Mouse (Mus musculus) hindbrain, embryonic 10.5 days (tissue): Measurements from ENCODE around the gene Hist2h3b. TPM values are rescaled to one million over a fixed set of nuclear protein-coding genes. Genes with fewer than 3 reads are reported as not detected.
"Not testable (repeated sequence)": the region's sequence is repeated elsewhere in the genome, so short reads cannot be mapped to it uniquely, and the experiment has no call there.

ENCODE experiments used
- DNase-seq: peaks from one replicate; pipeline ENCODE4 v3.0.0-alpha.2; 2017; ENCODE audit warnings: low spot score
- H3K27ac ChIP-seq: fragments of 300-500 bp; sonication (generic); 2 replicates; pipeline ENCODE4 v1.5.1; 2016; ENCODE audit warnings: mild to moderate bottlenecking, moderate library complexity
- H3K27me3 ChIP-seq: fragments of 300-500 bp; sonication (generic); 2 replicates; pipeline ENCODE4 v1.6.1; 2016; ENCODE audit warnings: mild to moderate bottlenecking; ENCODE audit not compliant: poor library complexity, insufficient read depth, severe bottlenecking
- H3K36me3 ChIP-seq: fragments of 300-500 bp; sonication (generic); 2 replicates; pipeline ENCODE4 v1.6.1; 2016; ENCODE audit warnings: mild to moderate bottlenecking, moderate library complexity
- H3K4me1 ChIP-seq: fragments of 300-500 bp; sonication (generic); replicated peaks from 2 replicates; pipeline ENCODE4 v1.6.1; 2016; ENCODE audit warnings: mild to moderate bottlenecking
- H3K4me3 ChIP-seq: fragments of 300-500 bp; sonication (generic); 2 replicates; pipeline ENCODE4 v1.5.1; 2016; ENCODE audit warnings: mild to moderate bottlenecking, moderate library complexity
- H3K9me3 ChIP-seq: fragments of 300-500 bp; sonication (generic); 2 replicates; pipeline ENCODE4 v1.6.1; 2016; ENCODE audit warnings: mild to moderate bottlenecking, moderate library complexity
- WGBS: fragments of 180-500 bp; shearing (Covaris S2); methylation state at CpG from one replicate; pipeline ENCODE4 v1.1.7; 2016; 5-methylcytosine and 5-hydroxymethylcytosine counted together
- polyA plus RNA-seq: library from polyadenylated mRNA; unstranded; fragments of >200 nt; fragmentation: Nextera tagmentation; extraction: Ambion mirVana; gene quantifications from 2 replicates; pipeline ENCODE4 v1.2.1, GENCODE M21; 2016

Gene Hist2h3b
- polyA plus RNA-seq, 1 experiment from 2014 or later = 51.9 TPM

- WGBS = under 1% methylated on average over 45 of the region's 88 CpGs
- not testable (repeated sequence) for H3K9me3 ChIP-seq, H3K27me3 ChIP-seq, H3K36me3 ChIP-seq
- H3K4me1 ChIP-seq = peaks cover 48% of the 10 kb centered on the region
- peak within 1 kb of the TSS; percentile 96 for H3K27ac ChIP-seq
- peak within 1 kb of the TSS; percentile 57 for H3K4me3 ChIP-seq
- DNase-seq = peak; percentile 81
Observed at GRCm38 (mm10) chr3:96245003-96245886, 23.2 kb upstream of the Hist2h3b start, which contains the start of gene Hist2h2aa1. Gene Hist2h2aa1, plus strand, starts transcription at chr3:96245497.

GRCm38 (mm10) chr3:96246018-96246417, 22.4 kb upstream of the Hist2h3b start:
- peak overlapping the region; percentile 81 for H3K27ac ChIP-seq
- H3K4me1 ChIP-seq = peaks cover 48% of the 10 kb centered on the region
- not testable (repeated sequence) for DNase-seq, H3K36me3 ChIP-seq, H3K9me3 ChIP-seq, H3K27me3 ChIP-seq
- 1% methylated on average over 10 of the region's 21 CpGs for WGBS
- peak overlapping the region; percentile 44 for H3K4me3 ChIP-seq

- H3K9me3 ChIP-seq, H3K27me3 ChIP-seq, DNase-seq, H3K36me3 ChIP-seq: not testable (repeated sequence)
- Histone ChIP-seq H3K4me1 (peaks cover 47% of the 10 kb centered on the region), H3K27ac (peak within 1 kb of the TSS; percentile 89), H3K4me3 (peak within 1 kb of the TSS; percentile 59)
- WGBS = under 1% methylated on average over 18 of the region's 47 CpGs
Observed at GRCm38 (mm10) chr3:96246427-96246856, 22.0 kb upstream of the Hist2h3b start, which contains the start of gene Hist2h3c1. Gene Hist2h3c1, plus strand, starts transcription at chr3:96246685.

GRCm38 (mm10) chr3:96247356-96248140, 20.9 kb upstream of the Hist2h3b start:
- Histone ChIP-seq H3K9me3 (no peaks in the 10 kb centered on the region), H3K4me1 (peaks cover 47% of the 10 kb centered on the region), H3K27me3 (no peaks in the 10 kb centered on the region), H3K36me3 (no peaks in the 10 kb centered on the region), H3K27ac (peak overlapping the region; percentile 89), H3K4me3 (peak overlapping the region; percentile 59)
- no peak for DNase-seq
- WGBS = 3% methylated on average over 11 of the region's 11 CpGs

GRCm38 (mm10) chr3:96248141-96249033, 20.1 kb upstream of the Hist2h3b start:
- H3K4me3 ChIP-seq = peak overlapping the region; percentile 59
- WGBS = 50% methylated on average over 6 of the region's 6 CpGs
- no peaks in the 10 kb centered on the region for H3K27me3 ChIP-seq
- H3K4me1 ChIP-seq = peaks cover 44% of the 10 kb centered on the region
- peak overlapping the region; percentile 62 for H3K27ac ChIP-seq
- no peak for DNase-seq
- H3K9me3 ChIP-seq = no peaks in the 10 kb centered on the region
- H3K36me3 ChIP-seq = no peaks in the 10 kb centered on the region

GRCm38 (mm10) chr3:96249034-96249345, 19.5 kb upstream of the Hist2h3b start:
- WGBS = 56% methylated on average over 4 of the region's 4 CpGs
- peak overlapping the region; percentile 62 for H3K27ac ChIP-seq
- peak overlapping the region; percentile 59 for H3K4me3 ChIP-seq
- H3K4me1 ChIP-seq = peaks cover 39% of the 10 kb centered on the region
- no peak for DNase-seq
- H3K27me3 ChIP-seq = no peaks in the 10 kb centered on the region
- no peaks in the 10 kb centered on the region for H3K9me3 ChIP-seq
- H3K36me3 ChIP-seq = no peaks in the 10 kb centered on the region

GRCm38 (mm10) chr3:96250890-96251289, 17.6 kb upstream of the Hist2h3b start:
- Histone ChIP-seq H3K9me3 (no peaks in the 10 kb centered on the region), H3K4me3 (no peak overlapping the region), H3K27ac (no peak overlapping the region), H3K36me3 (no peaks in the 10 kb centered on the region), H3K27me3 (no peaks in the 10 kb centered on the region), H3K4me1 (peaks cover 33% of the 10 kb centered on the region)
- no peak for DNase-seq
- 87% methylated on average over 3 of the region's 3 CpGs for WGBS

GRCm38 (mm10) chr3:96251787-96252186, 16.7 kb upstream of the Hist2h3b start:
- DNase-seq = no peak
- H3K27me3 ChIP-seq = no peaks in the 10 kb centered on the region
- no peak overlapping the region for H3K4me3 ChIP-seq
- H3K9me3 ChIP-seq = no peaks in the 10 kb centered on the region
- no peak overlapping the region for H3K27ac ChIP-seq
- H3K4me1 ChIP-seq = peaks cover 33% of the 10 kb centered on the region
- 94% methylated on average over 3 of the region's 3 CpGs for WGBS
- no peaks in the 10 kb centered on the region for H3K36me3 ChIP-seq

- Histone ChIP-seq H3K36me3 (no peaks in the 10 kb centered on the region), H3K27ac (peak overlapping the region; percentile 56), H3K27me3 (no peaks in the 10 kb centered on the region), H3K9me3 (no peaks in the 10 kb centered on the region), H3K4me3 (no peak overlapping the region), H3K4me1 (peaks cover 13% of the 10 kb centered on the region; the same call in 1 of the 2 replicates)
- whole genome bisulfite sequencing = 49% methylated on average over 10 of the region's 10 CpGs
- peak; percentile 50 for DNase-seq
Observed at GRCm38 (mm10) chr3:96254683-96255355, 13.6 kb upstream of the Hist2h3b start.

- H3K36me3 ChIP-seq = no peaks in the 10 kb centered on the region
- H3K9me3 ChIP-seq = no peaks in the 10 kb centered on the region
- peaks cover 5% of the 10 kb centered on the region; the same call in 1 of the 2 replicates for H3K4me1 ChIP-seq
- DNase-seq = no peak
- no peaks in the 10 kb centered on the region for H3K27me3 ChIP-seq
- WGBS = 84% methylated on average over 5 of the region's 5 CpGs
- no peak overlapping the region for H3K4me3 ChIP-seq
- H3K27ac ChIP-seq = no peak overlapping the region
Observed at GRCm38 (mm10) chr3:96255926-96256593, 12.4 kb upstream of the Hist2h3b start.

- no peak for DNase-seq
- Histone ChIP-seq H3K36me3 (no peaks in the 10 kb centered on the region), H3K4me3 (no peak overlapping the region), H3K27me3 (no peaks in the 10 kb centered on the region), H3K4me1 (peaks cover 16% of the 10 kb centered on the region), H3K9me3 (no peaks in the 10 kb centered on the region), H3K27ac (no peak overlapping the region)
- 80% methylated on average over 3 of the region's 3 CpGs for WGBS
Observed at GRCm38 (mm10) chr3:96257190-96257589, 11.3 kb upstream of the Hist2h3b start.
